ENCODE assay signal across 9 mouse cellular contexts in genomic region chr4:150009587-150009930, GRCm38 (mm10). TPM values are rescaled to one million over a fixed set of nuclear protein-coding genes. Genes with fewer than 3 reads are reported as not detected.
A peak's percentile ranks its signal among the peaks of the same experiment; 100 is the strongest.
DNase-seq lines count a peak whose midpoint lies in the region; ATAC-seq lines count a peak whose summit lies in the region.
"Had no signal": no experiment of that assay in that cellular context is flagged by ENCODE, and none has a peak within 500 bp of the region (broad histone marks: within the 10 kb centered on the region; RNA-seq: fewer than 3 reads in every experiment).

No protein-coding gene starts in this region.

- ATAC-seq in lung, embryonic 15.5 days (ENCODE audit: borderline replicate concordance, extremely low read depth, low FRiP score, low TSS enrichment) = no peak
- no peak for ATAC-seq in intestine, embryonic 14.5 days (replicated peaks; ENCODE audit: low FRiP score, low TSS enrichment, low read depth)
- no peak for ATAC-seq in neural tube, embryonic 13.5 days (ENCODE audit: low read depth)
- ATAC-seq in megakaryocyte progenitor cell, adult 5-6 weeks (replicated peaks; ENCODE audit: poor library complexity) = no peak

- no peak overlapping the region for H3K4me2 ChIP-seq in lung, embryonic 15.5 days
- peak overlapping the region; percentile 75; the same call in 1 of the 2 replicates for H3K4me2 ChIP-seq in intestine, embryonic 14.5 days (ENCODE audit: low read length)
- H3K4me2 ChIP-seq in neural tube, embryonic 13.5 days = no peak overlapping the region; the same call in 1 of the 2 replicates

- H3K9me3 ChIP-seq in lung, embryonic 15.5 days = no peaks in the 10 kb centered on the region
- no peaks in the 10 kb centered on the region for H3K9me3 ChIP-seq in intestine, embryonic 14.5 days (ENCODE audit: control insufficient read depth, low read length)
- no peaks in the 10 kb centered on the region for H3K9me3 ChIP-seq in neural tube, embryonic 13.5 days
- H3K9me3 ChIP-seq: forebrain, embryonic 12.5 days had no signal

- peaks cover 50% of the 10 kb centered on the region for H3K4me1 ChIP-seq in lung, embryonic 15.5 days
- peaks cover 19% of the 10 kb centered on the region for H3K4me1 ChIP-seq in intestine, embryonic 14.5 days (replicated peaks; ENCODE audit: control insufficient read depth, insufficient read depth, low read length)
- H3K4me1 ChIP-seq in neural tube, embryonic 13.5 days (replicated peaks) = peaks cover 13% of the 10 kb centered on the region; the same call in 1 of the 2 replicates

- no peaks in the 10 kb centered on the region for H3K27me3 ChIP-seq in lung, embryonic 15.5 days
- H3K27me3 ChIP-seq in intestine, embryonic 14.5 days (replicated peaks; ENCODE audit: control insufficient read depth, insufficient read depth, low read length) = no peaks in the 10 kb centered on the region
- no peaks in the 10 kb centered on the region for H3K27me3 ChIP-seq in neural tube, embryonic 13.5 days

- no peak overlapping the region for H3K9ac ChIP-seq in lung, embryonic 15.5 days
- no peak overlapping the region for H3K9ac ChIP-seq in intestine, embryonic 14.5 days (ENCODE audit: low read length)
- H3K9ac ChIP-seq in neural tube, embryonic 13.5 days = no peak overlapping the region

- H3K27ac ChIP-seq in lung, embryonic 15.5 days = peak overlapping the region; percentile 99; the same call in 1 of the 2 replicates
- H3K27ac ChIP-seq in intestine, embryonic 14.5 days (ENCODE audit: low read depth) = peak overlapping the region; percentile 96; the same call in 1 of the 2 replicates
- 0 out of 2 replicates have a peak overlapping the region, but pooled peaks have one; percentile 90 for H3K27ac ChIP-seq in neural tube, embryonic 13.5 days (replicated peaks)

- DNase-seq in cerebellum, adult 8-10 months = peak; percentile 22
- DNase-seq in cerebellum, adult 11-12 months = no peak
- DNase-seq in lung, postnatal 25 days (ENCODE audit: low spot score) = no peak
- DNase-seq in intestine, embryonic 14.5 days (ENCODE audit: low spot score) = no peak
- DNase-seq in natural killer cell, adult 2 months (ENCODE audit: low spot score in 2 of 2) = no peak

- no peaks in the 10 kb centered on the region for H3K36me3 ChIP-seq in lung, embryonic 15.5 days
- H3K36me3 ChIP-seq in intestine, embryonic 14.5 days (ENCODE audit: control insufficient read depth, insufficient read depth, low read length) = no peaks in the 10 kb centered on the region
- no peaks in the 10 kb centered on the region for H3K36me3 ChIP-seq in neural tube, embryonic 13.5 days
- H3K36me3 ChIP-seq: forebrain, embryonic 12.5 days had no signal

- no peak overlapping the region; the same call in 1 of the 2 replicates for H3K4me3 ChIP-seq in lung, embryonic 15.5 days
- H3K4me3 ChIP-seq in intestine, embryonic 14.5 days (ENCODE audit: low read depth, low read length) = no peak overlapping the region
- no peak overlapping the region for H3K4me3 ChIP-seq in neural tube, embryonic 13.5 days

- WGBS in lung, embryonic 15.5 days = 73% methylated on average over 6 of the region's 6 CpGs
- 76% methylated on average over 6 of the region's 6 CpGs for WGBS in intestine, embryonic 14.5 days
- 84% methylated on average over 6 of the region's 6 CpGs for WGBS in neural tube, embryonic 13.5 days

RNA-seq across cellular contexts. Expression of gene H6pd, which starts 0.7 kb away (rescaled TPM):
- 25.0 and 29.3 TPM in 2 replicates for polyA plus RNA-seq in lung, embryonic 15.5 days (2015; fragmentation: Nextera tagmentation; extraction: Ambion mirVana)
- polyA plus RNA-seq in intestine, embryonic 14.5 days (2014; fragmentation: Nextera tagmentation; extraction: Ambion mirVana) = 11.9 and 14.0 TPM in 2 replicates
- 3.5 and 4.5 TPM in 2 replicates for polyA plus RNA-seq in neural tube, embryonic 13.5 days (2015; fragmentation: Nextera tagmentation; extraction: Ambion mirVana)
- 14.6 and 15.5 TPM in 2 replicates for total RNA-seq in megakaryocyte progenitor cell, adult 5-6 weeks (2015)
- total RNA-seq in megakaryocyte progenitor cell, adult 5-6 weeks (2017) = 24.9 and 27.9 TPM in 2 replicates

RNA-seq across cellular contexts. Expression of gene Spsb1, which starts 54.7 kb away (rescaled TPM):
- polyA plus RNA-seq in lung, embryonic 15.5 days (2015; fragmentation: Nextera tagmentation; extraction: Ambion mirVana) = 15.6 and 15.7 TPM in 2 replicates
- 17.0 and 19.9 TPM in 2 replicates for polyA plus RNA-seq in intestine, embryonic 14.5 days (2014; fragmentation: Nextera tagmentation; extraction: Ambion mirVana)
- polyA plus RNA-seq in neural tube, embryonic 13.5 days (2015; fragmentation: Nextera tagmentation; extraction: Ambion mirVana) = 9.0 and 9.5 TPM in 2 replicates
- total RNA-seq in megakaryocyte progenitor cell, adult 5-6 weeks (2015) = 0.05 and 0.27 TPM in 2 replicates
- 0.41 TPM in 1 of 2 replicates, not detected in the other for total RNA-seq in megakaryocyte progenitor cell, adult 5-6 weeks (2017)
